Mouse (Mus musculus) E14TG2a.4 (cell line): ENCODE data around the gene Fli1.

Source experiments
- H3K27me3 ChIP-seq: 2 replicates; pipeline ENCODE4 v1.6.1; 2014; ENCODE audit warnings: low read length, control low read depth; ENCODE audit not compliant: insufficient read depth
- H3K36me3 ChIP-seq: 2 replicates; pipeline ENCODE4 v1.6.1; 2014; ENCODE audit warnings: low read length, control low read depth; ENCODE audit not compliant: insufficient read depth
- H3K4me1 ChIP-seq: replicated peaks from 2 replicates; pipeline ENCODE4 v1.6.1; 2014; ENCODE audit warnings: low read depth, low read length, control low read depth
- H3K4me3 ChIP-seq: replicated peaks from 2 replicates; pipeline ENCODE4 v1.5.1; 2014; ENCODE audit warnings: mild to moderate bottlenecking, low read length
- H3K9me3 ChIP-seq: 2 replicates; pipeline ENCODE4 v1.6.1; 2014; ENCODE audit warnings: low read length, control low read depth
- CTCF ChIP-seq: conservative IDR thresholded peaks from 2 replicates; pipeline ENCODE4 v1.5.1; 2014; ENCODE audit warnings: low read length
- NANOG ChIP-seq: IDR thresholded peaks from 2 replicates; pipeline ENCODE4 v1.6.1; 2014; ENCODE audit warnings: borderline replicate concordance, low read length, mixed read lengths
- POU5F1 ChIP-seq: IDR thresholded peaks from 2 replicates; pipeline ENCODE4 v1.6.1; 2014; ENCODE audit warnings: low read length, borderline replicate concordance

Fli1 gene

GRCm38 (mm10) chr9:32535201-32535955 lies 7.3 kb downstream of the Fli1 start:
- TF ChIP-seq CTCF: no peak
- no peak for TF ChIP-seq POU5F1
- no peak for TF ChIP-seq NANOG
- no peak overlapping the region for H3K4me3 ChIP-seq

GRCm38 (mm10) chr9:32534025-32534615 lies 8.5 kb downstream of the Fli1 start:
- no peak for TF ChIP-seq POU5F1
- no peak for TF ChIP-seq CTCF
- no peak for TF ChIP-seq NANOG
- Histone ChIP-seq H3K27me3 (peaks cover 38% of the 10 kb centered on the region), H3K36me3 (no peaks in the 10 kb centered on the region), H3K4me3 (no peak overlapping the region), H3K4me1 (no peaks in the 10 kb centered on the region), H3K9me3 (no peaks in the 10 kb centered on the region)

More at GRCm38 (mm10) chr9:32535201-32535955, 7.3 kb downstream of the Fli1 start:
- H3K4me1 ChIP-seq: peaks cover 6% of the 10 kb centered on the region
- no peaks in the 10 kb centered on the region for H3K36me3 ChIP-seq
- H3K27me3 ChIP-seq: peaks cover 49% of the 10 kb centered on the region
- no peaks in the 10 kb centered on the region for H3K9me3 ChIP-seq

DNA sequence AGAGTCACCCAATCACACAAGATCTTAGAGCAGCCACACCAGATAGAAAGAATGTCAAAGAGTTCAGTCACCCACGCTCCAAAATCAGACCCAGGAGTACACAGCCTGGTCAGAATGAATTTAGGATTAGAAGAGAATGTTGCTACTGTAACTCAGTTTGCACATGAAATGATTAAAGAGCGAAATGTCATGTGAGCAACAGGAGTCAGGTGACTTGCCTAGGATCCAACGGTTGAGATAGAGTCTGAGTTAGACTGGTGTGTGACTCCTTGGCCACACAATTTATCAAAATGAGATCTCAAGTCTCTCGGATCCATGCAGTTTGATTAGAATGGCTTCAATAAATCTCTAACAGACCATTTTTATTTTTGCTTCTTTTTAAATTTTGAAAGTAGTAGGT lies 11.1 kb downstream of the Fli1 start:
- TF ChIP-seq CTCF: no peak
- TF ChIP-seq NANOG: no peak
- no peak for TF ChIP-seq POU5F1
- H3K4me1 ChIP-seq: no peaks in the 10 kb centered on the region
- H3K4me3 ChIP-seq: no peak overlapping the region
- no peaks in the 10 kb centered on the region for H3K36me3 ChIP-seq
- peaks cover 21% of the 10 kb centered on the region for H3K27me3 ChIP-seq
- no peaks in the 10 kb centered on the region for H3K9me3 ChIP-seq

DNA sequence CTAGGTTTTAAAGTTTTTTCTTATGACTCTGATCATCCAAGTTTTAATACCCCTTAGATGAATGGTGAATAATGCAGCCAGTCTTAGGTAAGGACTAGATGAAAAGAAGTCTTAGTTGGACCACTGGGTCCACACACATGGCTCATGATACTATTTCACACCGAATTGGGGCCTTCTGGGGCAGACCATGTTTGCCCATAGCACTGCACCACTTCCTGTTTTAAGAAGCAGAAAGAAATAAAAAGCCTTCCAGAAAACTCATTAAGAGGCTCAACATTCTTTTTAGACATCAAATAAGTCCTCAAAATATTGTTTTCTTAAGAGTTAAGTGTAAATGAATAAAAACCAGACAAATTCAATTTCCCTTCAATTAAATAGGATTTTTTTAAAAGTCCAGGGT lies 11.7 kb downstream of the Fli1 start:
- Histone ChIP-seq H3K9me3 (no peaks in the 10 kb centered on the region), H3K36me3 (no peaks in the 10 kb centered on the region), H3K4me3 (no peak overlapping the region), H3K4me1 (no peaks in the 10 kb centered on the region), H3K27me3 (peaks cover 21% of the 10 kb centered on the region)
- no peak for TF ChIP-seq CTCF
- no peak for TF ChIP-seq NANOG

DNA sequence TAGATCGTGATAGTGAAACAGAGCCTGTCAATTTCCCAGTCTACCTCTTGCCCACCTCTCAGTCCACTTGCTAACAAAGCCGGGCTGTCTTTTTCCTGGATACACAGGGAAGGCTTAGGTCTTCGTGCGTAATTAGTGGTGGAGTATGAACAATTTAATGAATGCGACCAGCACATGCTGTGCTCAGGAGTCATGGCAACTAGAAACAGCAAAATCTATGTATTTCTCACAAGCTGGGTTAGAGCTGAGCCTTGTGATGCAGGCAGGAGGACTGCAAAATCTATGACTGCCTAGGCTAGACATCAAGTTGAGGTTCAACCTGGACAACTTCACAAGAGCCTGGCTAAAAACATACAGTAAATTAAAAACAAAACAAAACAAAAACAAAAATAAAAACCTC lies 12.5 kb downstream of the Fli1 start:
- H3K9me3 ChIP-seq: no peaks in the 10 kb centered on the region
- H3K27me3 ChIP-seq: peaks cover 19% of the 10 kb centered on the region; the same call in 1 of the 2 replicates
- no peaks in the 10 kb centered on the region for H3K4me1 ChIP-seq
- no peaks in the 10 kb centered on the region for H3K36me3 ChIP-seq
- TF ChIP-seq CTCF: no peak
- no peak for TF ChIP-seq NANOG
- no peak for TF ChIP-seq POU5F1
- no peak overlapping the region for H3K4me3 ChIP-seq

DNA sequence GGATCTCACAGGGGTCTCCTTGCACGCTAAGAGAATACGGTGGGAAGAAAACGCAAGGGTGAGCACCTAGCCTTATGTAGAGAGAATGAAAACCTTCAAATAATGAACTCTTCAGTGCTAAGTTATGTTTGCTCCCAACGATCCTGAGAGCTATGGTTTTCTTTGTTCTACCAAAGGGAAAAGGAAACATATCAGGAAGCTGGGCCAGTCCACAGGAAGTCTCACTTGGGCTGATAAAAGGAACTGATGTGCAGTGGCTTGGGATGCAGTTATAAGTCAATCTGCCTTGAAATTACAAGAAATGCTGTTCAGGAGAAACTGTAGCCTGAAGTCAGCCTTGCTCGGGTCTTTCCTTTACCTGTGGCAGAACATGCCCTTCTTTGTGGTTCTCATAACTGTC lies 13.1 kb downstream of the Fli1 start:
- no peak overlapping the region for H3K4me3 ChIP-seq
- no peaks in the 10 kb centered on the region for H3K36me3 ChIP-seq
- no peaks in the 10 kb centered on the region for H3K9me3 ChIP-seq
- H3K27me3 ChIP-seq: peaks cover 21% of the 10 kb centered on the region; the same call in 1 of the 2 replicates
- H3K4me1 ChIP-seq: no peaks in the 10 kb centered on the region
- TF ChIP-seq POU5F1 (no peak), NANOG (no peak), CTCF (no peak)

DNA sequence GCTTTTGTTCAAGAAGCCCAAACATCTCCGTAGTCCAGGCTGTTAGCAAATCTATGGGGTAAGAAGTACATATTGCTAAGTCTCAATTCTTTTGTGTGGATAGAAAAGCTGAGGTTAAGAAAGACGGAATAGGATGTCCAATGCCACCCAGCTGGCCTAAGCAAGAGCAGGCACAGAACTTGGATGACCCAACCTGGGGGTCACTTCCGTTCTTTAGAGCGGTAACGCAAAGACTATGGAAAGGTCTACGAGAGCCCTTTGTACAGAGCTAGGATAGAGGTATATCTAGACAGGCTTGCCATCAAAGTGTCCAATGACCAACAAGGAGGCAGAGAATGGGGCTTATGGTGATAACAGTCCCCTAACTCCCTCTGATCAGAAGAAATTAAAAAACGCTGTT lies 15.3 kb downstream of the Fli1 start:
- no peaks in the 10 kb centered on the region for H3K9me3 ChIP-seq
- H3K36me3 ChIP-seq: no peaks in the 10 kb centered on the region
- no peak overlapping the region for H3K4me3 ChIP-seq
- H3K4me1 ChIP-seq: 0 out of 2 replicates have a peak, but pooled peaks cover 2% of the 10 kb centered on the region
- no peak for TF ChIP-seq CTCF
- no peak for TF ChIP-seq NANOG
- no peak for TF ChIP-seq POU5F1
- peaks cover 10% of the 10 kb centered on the region; the same call in 1 of the 2 replicates for H3K27me3 ChIP-seq

DNA sequence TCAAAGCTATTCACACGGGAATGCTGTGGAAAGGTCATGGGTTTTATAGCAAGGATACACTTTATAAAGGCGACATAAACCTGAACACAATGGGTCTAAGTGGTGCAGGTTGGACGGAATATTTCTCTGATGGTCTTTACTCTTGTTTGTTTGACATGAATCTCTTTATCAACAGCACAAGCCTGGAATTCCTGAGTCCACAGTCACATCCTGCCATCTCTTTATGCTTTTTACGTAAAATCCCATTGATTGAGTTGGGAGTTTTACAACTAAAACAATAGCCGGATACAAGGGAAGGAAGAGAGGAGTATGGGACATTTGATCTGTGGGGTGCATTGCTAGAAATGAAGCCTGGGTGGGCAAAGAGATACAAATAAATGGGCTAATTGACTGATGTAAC lies 16.9 kb downstream of the Fli1 start:
- TF ChIP-seq POU5F1: no peak
- no peak for TF ChIP-seq CTCF
- TF ChIP-seq NANOG: no peak
- Histone ChIP-seq H3K36me3 (no peaks in the 10 kb centered on the region), H3K27me3 (peaks cover 17% of the 10 kb centered on the region; the same call in 1 of the 2 replicates), H3K9me3 (no peaks in the 10 kb centered on the region), H3K4me1 (0 out of 2 replicates have a peak, but pooled peaks cover 2% of the 10 kb centered on the region), H3K4me3 (no peak overlapping the region)
